Comparison of ENCODE assay signal across 8 mouse cellular contexts in genomic region chr19:12500124-12500523, GRCm38 (mm10). TPM values are rescaled to one million over a fixed set of nuclear protein-coding genes. Genes with fewer than 3 reads are reported as not detected.
DNase-seq lines count a peak whose midpoint lies in the region; ATAC-seq and TF ChIP-seq lines count a peak whose summit lies in the region.

No protein-coding gene starts in this region.

- 2% methylated on average over 3 of the region's 3 CpGs for WGBS in embryonic facial prominence, embryonic 13.5 days
- WGBS in heart, embryonic 13.5 days: 18% methylated on average over 3 of the region's 3 CpGs
- 0% methylated on average over 3 of the region's 3 CpGs for WGBS in midbrain, embryonic 11.5 days
- WGBS in stomach, postnatal 0 days: 5% methylated on average over 3 of the region's 3 CpGs

- TF ChIP-seq EP300 in stomach, postnatal 0 days (optimal IDR thresholded peaks at IDR 0.05): no peak

- no peaks in the 10 kb centered on the region for H3K9me3 ChIP-seq in embryonic facial prominence, embryonic 13.5 days
- no peaks in the 10 kb centered on the region for H3K9me3 ChIP-seq in heart, embryonic 13.5 days
- no peaks in the 10 kb centered on the region for H3K9me3 ChIP-seq in midbrain, embryonic 11.5 days (ENCODE audit: control insufficient read depth, low read length)
- no peaks in the 10 kb centered on the region for H3K9me3 ChIP-seq in stomach, postnatal 0 days (ENCODE audit: control insufficient read depth, low read length)

- no peak for ATAC-seq in embryonic facial prominence, embryonic 13.5 days (ENCODE audit: insufficient number of reproducible peaks, insufficient read depth, low FRiP score, low TSS enrichment, low read depth)
- no peak for ATAC-seq in heart, embryonic 13.5 days (ENCODE audit: extremely low read depth, insufficient number of reproducible peaks, low FRiP score, low TSS enrichment)
- peak; percentile 54 for ATAC-seq in midbrain, embryonic 11.5 days (ENCODE audit: low FRiP score)
- ATAC-seq in stomach, postnatal 0 days (ENCODE audit: low FRiP score, low TSS enrichment): no peak

- H3K9ac ChIP-seq in embryonic facial prominence, embryonic 13.5 days: peak overlapping the region; percentile 86
- no peak overlapping the region for H3K9ac ChIP-seq in heart, embryonic 13.5 days
- H3K9ac ChIP-seq in midbrain, embryonic 11.5 days (ENCODE audit: low read length): peak overlapping the region; percentile 100
- H3K9ac ChIP-seq in stomach, postnatal 0 days (ENCODE audit: low read length): peak overlapping the region; percentile 92

- H3K4me2 ChIP-seq in embryonic facial prominence, embryonic 13.5 days: peak overlapping the region; percentile 93
- H3K4me2 ChIP-seq in heart, embryonic 13.5 days: peak overlapping the region; percentile 99
- H3K4me2 ChIP-seq in midbrain, embryonic 11.5 days: peak overlapping the region; percentile 74
- peak overlapping the region; percentile 95 for H3K4me2 ChIP-seq in stomach, postnatal 0 days (replicated peaks; ENCODE audit: low read depth)

- H3K4me1 ChIP-seq in embryonic facial prominence, embryonic 13.5 days: peaks cover 13% of the 10 kb centered on the region
- H3K4me1 ChIP-seq in heart, embryonic 13.5 days: peaks cover 11% of the 10 kb centered on the region
- peaks cover 35% of the 10 kb centered on the region for H3K4me1 ChIP-seq in midbrain, embryonic 11.5 days (ENCODE audit: control insufficient read depth, insufficient read depth, low read length)
- H3K4me1 ChIP-seq in stomach, postnatal 0 days (replicated peaks; ENCODE audit: control insufficient read depth, insufficient read depth): no peaks in the 10 kb centered on the region; the same call in 1 of the 2 replicates

- no peak for TF ChIP-seq CTCF in stomach, postnatal 0 days (IDR thresholded peaks at IDR 0.05; ENCODE audit: low read depth)

- H3K4me3 ChIP-seq in embryonic facial prominence, embryonic 13.5 days: peak overlapping the region; percentile 72
- H3K4me3 ChIP-seq in heart, embryonic 13.5 days: peak overlapping the region; percentile 74
- peak overlapping the region; percentile 91 for H3K4me3 ChIP-seq in midbrain, embryonic 11.5 days (ENCODE audit: low read depth, low read length)
- peak overlapping the region; percentile 72 for H3K4me3 ChIP-seq in stomach, postnatal 0 days (ENCODE audit: low read depth, low read length)

- H3K36me3 ChIP-seq in embryonic facial prominence, embryonic 13.5 days: no peaks in the 10 kb centered on the region
- no peaks in the 10 kb centered on the region for H3K36me3 ChIP-seq in heart, embryonic 13.5 days
- H3K36me3 ChIP-seq in midbrain, embryonic 11.5 days (ENCODE audit: control insufficient read depth, insufficient read depth, low read length): peaks cover 4% of the 10 kb centered on the region; the same call in 1 of the 2 replicates
- H3K36me3 ChIP-seq in stomach, postnatal 0 days (ENCODE audit: control insufficient read depth, insufficient read depth, low read length): no peaks in the 10 kb centered on the region

- H3K27me3 ChIP-seq in embryonic facial prominence, embryonic 13.5 days: peaks cover 10% of the 10 kb centered on the region
- peaks cover 36% of the 10 kb centered on the region for H3K27me3 ChIP-seq in heart, embryonic 13.5 days (replicated peaks)
- H3K27me3 ChIP-seq in midbrain, embryonic 11.5 days (ENCODE audit: control insufficient read depth, insufficient read depth, low read length): no peaks in the 10 kb centered on the region
- no peaks in the 10 kb centered on the region for H3K27me3 ChIP-seq in stomach, postnatal 0 days (ENCODE audit: control insufficient read depth, insufficient read depth, low read length)

- no peak overlapping the region for H3K27ac ChIP-seq in embryonic facial prominence, embryonic 13.5 days
- no peak overlapping the region for H3K27ac ChIP-seq in heart, embryonic 13.5 days (replicated peaks)
- peak overlapping the region; percentile 97 for H3K27ac ChIP-seq in midbrain, embryonic 11.5 days (ENCODE audit: low read depth, low read length)
- H3K27ac ChIP-seq in stomach, postnatal 0 days (replicated peaks): peak overlapping the region; percentile 95

- DNase-seq in left cerebral cortex, adult 18-20 months (ENCODE audit: low spot score in 2 of 2): peak; percentile 80 to 85
- no peak for DNase-seq in left cerebral cortex, adult 11 months (ENCODE audit: low spot score)
- peak; percentile 72 to 75 for DNase-seq in layer of hippocampus, postnatal 36 days
- DNase-seq in midbrain, embryonic 11.5 days (ENCODE audit: low spot score, missing footprints): peak; percentile 94
- DNase-seq in stomach, postnatal 0 days (ENCODE audit: low spot score): peak; percentile 50
- DNase-seq in MN1 (ENCODE audit: low spot score): no peak

RNA-seq across cellular contexts. Expression of gene Dtx4, which starts 1.1 kb away (rescaled TPM):
- 10 to 100 TPM; 34.3 to 36.9 TPM for total RNA-seq in left cerebral cortex, adult 18-20 months (2021)
- 6.0 and 6.7 TPM in 2 replicates for polyA plus RNA-seq in embryonic facial prominence, embryonic 13.5 days (2015; fragmentation: Nextera tagmentation; extraction: Ambion mirVana)
- 1.5 and 1.9 TPM in 2 replicates for polyA plus RNA-seq in heart, embryonic 13.5 days (2015; fragmentation: Nextera tagmentation; extraction: Ambion mirVana)
- total RNA-seq in layer of hippocampus, postnatal 36 days (2021): 10 to 100 TPM; 33.6 to 36.6 TPM
- polyA plus RNA-seq in midbrain, embryonic 11.5 days (2014; fragmentation: Nextera tagmentation; extraction: Ambion mirVana): 62.0 and 64.3 TPM in 2 replicates
- polyA plus RNA-seq in stomach, postnatal 0 days (2015; fragmentation: Nextera tagmentation; extraction: Ambion mirVana): 6.2 and 7.1 TPM in 2 replicates

RNA-seq across cellular contexts. Expression of gene Mpeg1, which starts 39.5 kb away (rescaled TPM):
- total RNA-seq in left cerebral cortex, adult 18-20 months (2021): 1 to 10 TPM; 9.7 TPM
- polyA plus RNA-seq in embryonic facial prominence, embryonic 13.5 days (2015; fragmentation: Nextera tagmentation; extraction: Ambion mirVana): 0.36 and 0.41 TPM in 2 replicates
- 0.29 and 0.39 TPM in 2 replicates for polyA plus RNA-seq in heart, embryonic 13.5 days (2015; fragmentation: Nextera tagmentation; extraction: Ambion mirVana)
- total RNA-seq in layer of hippocampus, postnatal 36 days (2021): 1 to 10 TPM; 6.7 to 7.4 TPM
- polyA plus RNA-seq in midbrain, embryonic 11.5 days (2014; fragmentation: Nextera tagmentation; extraction: Ambion mirVana): 0.90 and 1.1 TPM in 2 replicates
- polyA plus RNA-seq in stomach, postnatal 0 days (2015; fragmentation: Nextera tagmentation; extraction: Ambion mirVana): 0.71 and 0.84 TPM in 2 replicates

RNA-seq across cellular contexts. Expression of gene Fam111a, which starts 45.4 kb away (rescaled TPM):
- total RNA-seq in left cerebral cortex, adult 18-20 months (2021): 1 to 10 TPM; 1.5 to 2.0 TPM
- 20.3 and 23.4 TPM in 2 replicates for polyA plus RNA-seq in embryonic facial prominence, embryonic 13.5 days (2015; fragmentation: Nextera tagmentation; extraction: Ambion mirVana)
- 16.9 and 17.5 TPM in 2 replicates for polyA plus RNA-seq in heart, embryonic 13.5 days (2015; fragmentation: Nextera tagmentation; extraction: Ambion mirVana)
- total RNA-seq in layer of hippocampus, postnatal 36 days (2021): 1 to 10 TPM; 1.3 to 1.6 TPM
- 27.4 and 31.1 TPM in 2 replicates for polyA plus RNA-seq in midbrain, embryonic 11.5 days (2014; fragmentation: Nextera tagmentation; extraction: Ambion mirVana)
- 8.2 TPM in 2 replicates for polyA plus RNA-seq in stomach, postnatal 0 days (2015; fragmentation: Nextera tagmentation; extraction: Ambion mirVana)

Comparison
In these comparisons a context has a peak if more than half of its experiments do, and no peak if none do; other contexts are left out.
1. DNase-seq: peak in left cerebral cortex, adult 18-20 months (2 of 2), layer of hippocampus, postnatal 36 days (2 of 2), midbrain, embryonic 11.5 days (single experiment) and stomach, postnatal 0 days (single experiment); none in left cerebral cortex, adult 11 months (single experiment) and MN1 (single experiment).
2. H3K27ac ChIP-seq: peak in midbrain, embryonic 11.5 days (single experiment) and stomach, postnatal 0 days (single experiment); none in embryonic facial prominence, embryonic 13.5 days (single experiment) and heart, embryonic 13.5 days (single experiment).
3. Peak in every context shown above with its lines, with median percentiles within 50 percentile points of each other: H3K4me2 ChIP-seq and H3K4me3 ChIP-seq.